Mouse (Mus musculus) left cerebral cortex, adult 2 months (tissue): Measurements from ENCODE around the gene Slc24a4. TPM values are rescaled to one million over a fixed set of nuclear protein-coding genes. Genes with fewer than 3 reads are reported as not detected.

Source experiments
- DNase-seq, 2 experiments: peaks; one replicate each; pipeline ENCODE4 v3.0.0; 2021 to 2022; ENCODE audit warnings: low spot score in 2 of 2, mixed read lengths in 1 of 2; ENCODE audit errors: extremely low spot score in 1 of 2
- H3K27ac ChIP-seq: fragments of 200-600 bp; 2 replicates; pipeline ENCODE4 v1.8.1; 2022
- H3K4me3 ChIP-seq: fragments of 200-600 bp; 2 replicates; pipeline ENCODE4 v1.8.1; 2022
- CTCF ChIP-seq: fragments of 200-600 bp; IDR thresholded peaks from 2 replicates; pipeline ENCODE4 v1.8.1; 2022; ENCODE audit warnings: antibody characterized with exemption, mild to moderate bottlenecking, moderate library complexity
- intact Hi-C: fragments of 180-260 bp; cut with DNase I; formaldehyde crosslinking; loops from one replicate; pipeline ENCODE4 v1.15.1; 2025
- total RNA-seq, 2 experiments: library from RNA; stranded (reverse); gene quantifications; 2 replicates each; pipeline ENCODE4 v1.2.3; 2021

Gene Slc24a4
- total RNA-seq, 2 experiments from 2014 or later = 46.4 to 47.2 TPM

DNA sequence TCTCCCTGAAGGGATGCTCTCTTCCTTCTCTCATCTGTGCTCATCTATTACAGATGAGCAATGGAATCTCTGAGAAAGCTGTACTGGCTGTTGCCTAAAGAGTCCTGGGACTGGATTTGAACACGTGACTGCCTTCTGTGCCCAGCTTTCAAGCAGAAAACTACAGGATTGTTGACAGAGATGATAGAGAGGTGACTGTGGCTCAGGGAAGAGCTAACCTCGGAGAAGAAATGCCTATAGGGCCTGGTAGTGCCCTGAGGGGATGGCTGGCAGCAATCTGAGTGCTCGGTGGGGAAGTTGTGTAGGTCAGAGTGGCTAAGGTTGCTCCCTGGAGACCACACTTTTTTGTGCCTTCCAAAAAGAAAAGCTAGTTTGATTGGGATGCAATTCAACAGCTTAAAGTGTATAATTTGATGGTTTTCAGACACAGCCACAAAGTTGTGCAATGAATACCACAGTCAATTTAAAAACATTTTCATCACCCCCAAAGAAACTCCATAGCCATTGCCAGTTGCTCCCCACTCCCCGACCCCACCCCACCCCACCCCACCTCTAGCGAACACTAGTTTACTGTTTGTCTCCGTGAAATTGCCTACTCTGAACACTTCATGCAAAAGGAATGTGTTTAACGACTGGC is 152.5 kb downstream of the Slc24a4 start:
- no peak for DNase-seq
- intact Hi-C loops = no loop called here
- Histone ChIP-seq H3K27ac (no peak overlapping the region), H3K4me3 (no peak overlapping the region)
- no peak for TF ChIP-seq CTCF

DNA sequence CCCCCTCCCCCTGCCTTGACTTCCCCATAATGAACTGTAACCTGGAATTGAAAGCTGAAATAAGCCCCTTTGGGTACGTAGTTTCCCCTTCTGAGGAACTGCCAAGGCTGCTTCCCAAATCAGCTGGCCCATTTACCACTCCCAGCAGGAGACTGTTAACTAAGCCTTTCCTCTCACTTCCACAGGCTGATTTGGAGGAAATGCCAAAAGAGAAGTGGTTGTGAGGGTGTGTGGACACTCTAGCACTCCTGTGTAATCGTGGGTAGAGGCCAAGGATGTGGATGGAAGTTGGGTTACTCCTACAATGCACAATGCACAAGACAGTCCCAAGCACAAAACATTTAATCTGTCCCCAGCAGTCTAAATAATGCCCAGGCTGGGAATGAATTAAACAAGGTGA is 153.6 kb downstream of the Slc24a4 start:
- TF ChIP-seq CTCF = no peak
- intact Hi-C loops = no loop called here
- no peak overlapping the region for H3K27ac ChIP-seq
- no peak for DNase-seq
- no peak overlapping the region for H3K4me3 ChIP-seq

- intact Hi-C loops = no loop called here
- Histone ChIP-seq H3K4me3 (peak within 1 kb of the TSS; percentile 56), H3K27ac (peak within 1 kb of the TSS; percentile 75)
- peak in 1 of 2 experiments; percentile 20 for DNase-seq
- TF ChIP-seq CTCF = peak; percentile 20
Measured at GRCm38 (mm10) chr12:102282763-102283482, 154.4 kb downstream of the Slc24a4 start, which contains the start of gene Rin3. TSS of gene Rin3 (plus strand) at chr12:102283048.

DNA sequence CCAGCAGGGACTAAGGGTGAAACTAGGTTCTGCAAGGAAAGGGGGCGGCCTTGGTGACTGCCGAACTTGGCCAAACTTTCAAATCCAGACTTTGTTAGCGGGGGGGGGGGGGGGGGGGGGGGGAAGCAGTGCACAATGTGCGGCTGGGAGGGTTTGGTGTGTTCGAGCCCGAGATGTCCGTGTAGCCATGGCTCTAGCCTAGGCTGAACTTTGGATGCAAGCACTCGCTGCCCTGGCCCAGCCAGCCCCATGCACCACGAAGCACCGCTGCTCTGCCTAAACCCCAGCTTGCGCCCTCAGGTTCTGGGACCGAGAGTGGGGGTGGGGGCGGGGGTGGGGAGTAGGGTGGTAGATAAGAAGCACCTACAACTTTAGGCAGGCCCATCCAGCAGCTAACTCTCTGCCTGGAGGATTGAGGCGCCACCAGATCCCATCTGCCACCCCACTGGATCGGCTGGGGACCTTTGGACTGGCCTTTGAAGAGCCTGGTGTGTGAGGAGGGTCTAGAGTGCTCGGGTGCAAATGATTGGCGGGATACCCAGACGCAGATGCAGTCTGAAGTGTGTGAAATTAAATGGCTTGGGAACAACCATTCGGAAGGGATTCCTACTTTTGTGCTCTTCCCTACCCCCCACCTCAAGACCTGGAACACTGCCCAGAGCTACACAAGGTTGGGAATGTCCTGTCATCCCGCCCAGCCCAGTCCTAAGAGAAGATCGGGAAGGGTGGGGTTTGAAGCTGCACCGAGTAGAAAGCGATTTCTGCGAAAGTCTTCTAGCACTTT is 155.1 kb downstream of the Slc24a4 start:
- DNase-seq = no peak
- peak overlapping the region; percentile 75 for H3K27ac ChIP-seq
- peak overlapping the region; percentile 56 for H3K4me3 ChIP-seq
- intact Hi-C loops = no loop called here
- TF ChIP-seq CTCF = no peak

- no peak for TF ChIP-seq CTCF
- intact Hi-C loops = no loop called here
- Histone ChIP-seq H3K4me3 (peak overlapping the region; percentile 56; the same call in 1 of the 2 replicates), H3K27ac (no peak overlapping the region)
- no peak for DNase-seq
Measured at GRCm38 (mm10) chr12:102284267-102284610, 155.7 kb downstream of the Slc24a4 start.

DNA sequence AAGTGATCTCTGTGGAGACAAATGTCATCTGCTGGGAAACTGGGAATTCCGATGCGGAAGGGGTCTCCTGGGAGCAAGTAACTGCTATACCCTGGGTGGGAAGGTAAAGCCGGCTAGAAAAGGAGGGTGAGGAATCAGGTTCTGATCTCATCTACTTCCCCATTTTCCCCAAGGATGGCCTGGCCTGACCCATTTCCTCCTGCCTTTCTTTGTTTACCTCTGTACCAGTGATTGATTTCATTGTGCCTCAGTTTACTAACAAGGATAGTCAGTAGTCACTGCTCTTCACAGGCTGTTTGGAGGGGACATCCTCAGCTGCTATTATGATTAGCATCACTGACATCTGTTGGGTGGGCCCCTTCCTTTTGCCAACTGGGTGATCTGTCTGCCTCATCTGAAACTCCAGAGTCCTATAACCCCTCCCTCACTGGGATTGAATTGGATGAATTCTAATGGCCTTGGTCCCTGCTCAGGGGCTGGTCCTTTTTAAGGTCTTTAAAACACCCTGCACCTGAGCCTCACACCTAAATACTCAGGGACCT is 156.2 kb downstream of the Slc24a4 start:
- intact Hi-C loops = no loop called here
- DNase-seq = no peak
- TF ChIP-seq CTCF = no peak
- no peak overlapping the region for H3K27ac ChIP-seq
- H3K4me3 ChIP-seq = no peak overlapping the region

GRCm38 (mm10) chr12:102285318-102285717 is 156.8 kb downstream of the Slc24a4 start:
- Histone ChIP-seq H3K4me3 (no peak overlapping the region), H3K27ac (no peak overlapping the region)
- TF ChIP-seq CTCF = no peak
- intact Hi-C loops = no loop called here
- DNase-seq = no peak

DNA sequence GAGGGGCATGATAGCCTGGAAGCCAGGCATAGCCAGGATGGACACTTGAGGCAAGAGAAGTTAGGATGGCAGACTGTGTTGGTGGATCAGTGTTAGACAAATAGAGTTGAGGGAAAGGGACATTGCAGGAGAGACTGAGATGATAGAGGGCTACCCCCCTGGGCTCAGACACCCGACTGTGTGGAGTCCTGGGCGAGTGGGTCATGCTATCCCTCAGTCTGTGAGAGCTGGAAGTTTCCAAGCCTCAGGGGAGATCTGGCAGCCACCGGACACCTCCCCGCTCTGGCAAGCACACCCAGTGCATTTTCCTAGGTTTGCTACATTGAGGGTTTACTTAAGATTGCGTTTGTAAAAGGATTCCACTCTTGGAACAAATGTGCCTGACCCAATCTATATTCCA is 157.2 kb downstream of the Slc24a4 start:
- no peak overlapping the region for H3K4me3 ChIP-seq
- intact Hi-C loops = no loop called here
- DNase-seq = no peak
- H3K27ac ChIP-seq = no peak overlapping the region
- no peak for TF ChIP-seq CTCF

DNA sequence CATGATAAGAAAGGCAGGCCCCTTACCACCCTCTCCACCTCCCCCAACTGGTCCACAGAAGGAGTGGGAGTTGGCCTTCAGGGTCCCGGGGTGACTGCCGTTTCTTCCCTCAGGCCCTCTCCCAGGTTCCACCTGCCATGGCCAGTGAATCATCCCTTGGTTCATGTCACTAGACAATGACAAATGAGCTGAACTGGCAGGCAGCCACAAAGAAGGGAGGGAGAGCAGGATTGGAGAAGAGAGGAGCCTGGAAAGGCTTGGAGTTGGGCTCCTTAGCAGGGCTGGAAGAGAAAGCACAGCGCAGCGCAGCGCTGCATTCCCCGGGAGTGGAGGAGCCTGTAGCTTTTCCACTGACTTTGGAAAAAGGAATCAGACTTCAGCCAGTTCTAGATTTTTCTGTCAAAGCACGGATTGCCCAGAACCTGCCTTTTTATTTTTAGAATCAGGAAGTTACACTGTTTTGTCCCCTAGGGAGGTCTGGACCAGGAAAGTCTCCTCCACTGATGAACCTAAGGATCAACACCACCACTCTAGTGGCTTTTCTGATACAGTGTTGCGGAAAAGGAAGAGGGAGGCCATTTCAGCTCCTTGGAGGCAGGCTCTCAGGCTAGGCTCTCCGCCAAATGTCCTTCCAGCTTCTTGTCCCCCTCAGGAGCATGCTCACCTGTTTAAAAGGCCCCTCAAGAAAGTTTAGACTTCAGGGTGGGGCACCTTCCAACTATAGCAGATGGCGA is 158.3 kb downstream of the Slc24a4 start:
- TF ChIP-seq CTCF = no peak
- intact Hi-C loops = no loop called here
- H3K27ac ChIP-seq = no peak overlapping the region

GRCm38 (mm10) chr12:102287904-102288602 is 159.5 kb downstream of the Slc24a4 start:
- DNase-seq = no peak
- Histone ChIP-seq H3K4me3 (no peak overlapping the region), H3K27ac (no peak overlapping the region)
- intact Hi-C loops = no loop called here
- TF ChIP-seq CTCF = no peak

More for the DNA sequence above, 158.3 kb downstream of the Slc24a4 start:
- DNase-seq = peak; percentile 24 to 37
- H3K4me3 ChIP-seq = no peak overlapping the region

DNA sequence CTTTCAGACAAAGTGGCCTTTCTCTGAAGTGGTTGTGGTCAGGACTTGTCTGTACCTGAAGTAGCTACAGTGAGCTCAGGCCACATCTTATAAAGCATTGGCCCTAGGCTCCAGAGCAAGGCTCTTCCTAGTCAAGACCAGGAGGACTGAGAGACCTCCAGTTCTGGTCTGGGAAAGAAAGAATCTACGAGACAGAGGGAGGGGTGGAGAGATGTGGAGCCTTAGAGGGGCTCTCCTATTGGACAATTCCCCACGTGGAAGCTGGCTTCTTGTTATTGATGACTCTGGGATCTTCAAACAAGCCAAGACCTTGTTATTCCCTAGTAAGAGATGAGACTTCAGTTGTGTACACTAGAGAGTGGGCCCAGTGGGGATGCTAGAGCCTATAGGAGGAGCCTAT is 160.3 kb downstream of the Slc24a4 start:
- intact Hi-C loops = no loop called here
- Histone ChIP-seq H3K4me3 (no peak overlapping the region), H3K27ac (no peak overlapping the region)
- DNase-seq = no peak
- no peak for TF ChIP-seq CTCF
